Mouse (Mus musculus): ENCODE data around the gene Pdc. TPM values are rescaled to one million over a fixed set of nuclear protein-coding genes. Genes with fewer than 3 reads are reported as not detected.
"Not testable (repeated sequence)": the region's sequence is repeated elsewhere in the genome, so short reads cannot be mapped to it uniquely, and the experiment has no call there.

Pdc gene
- not detected for total RNA-seq (2021)
- long read RNA-seq, experiment 1: 0 reads
- long read RNA-seq, experiment 2: 0 reads

DNA sequence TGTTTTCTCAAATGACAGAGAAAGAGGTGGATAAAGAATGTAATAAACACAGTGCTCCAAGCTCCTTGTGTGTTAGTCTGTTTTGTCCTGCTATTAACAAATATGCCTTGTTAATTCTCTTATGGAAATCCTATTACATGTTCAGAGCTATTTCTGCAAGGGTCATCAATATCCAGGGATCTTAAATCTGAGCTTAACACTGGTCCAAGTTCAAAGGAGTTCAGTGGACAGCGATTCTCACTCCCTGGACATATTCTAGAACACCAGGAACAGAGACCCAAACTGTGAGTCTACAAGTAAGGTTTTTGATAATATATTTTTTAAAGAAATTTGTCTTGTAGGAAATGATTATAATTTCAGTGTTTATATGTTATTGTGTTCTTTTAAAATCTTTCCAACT lies at the start of gene Pdc:
TSS of gene Pdc (plus strand) at position 213 of the 400 bp plus-strand sequence.
- DNase-seq (ENCODE audit: low spot score in 2 of 2): no peak
- intact Hi-C loops (cut with DNase I): no loop called here

- intact Hi-C loops (cut with DNase I); DNase-seq (ENCODE audit: low spot score in 2 of 2): not testable (repeated sequence)
Observed at GRCm38 (mm10) chr1:150294051-150294450, 25.2 kb upstream of the Pdc start.

DNA sequence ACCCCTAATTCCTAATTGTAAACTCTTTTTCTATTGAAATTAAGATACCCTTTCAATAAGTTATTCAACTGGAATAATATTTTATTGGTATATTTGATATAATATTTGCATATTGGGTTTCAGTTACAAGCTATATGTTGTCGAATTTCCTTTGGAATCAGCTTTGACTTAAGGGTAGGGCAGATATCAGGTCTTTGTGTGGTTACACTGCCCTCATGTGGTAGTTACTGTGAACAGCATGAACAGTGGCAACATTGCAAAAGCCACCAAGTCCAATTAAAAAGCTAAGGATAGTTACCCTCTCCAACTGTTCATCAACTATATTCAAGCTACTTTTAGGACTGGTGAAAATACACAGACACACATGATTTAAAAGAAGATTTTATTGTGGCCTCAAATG lies 11.6 kb upstream of the Pdc start:
- peak; percentile 25 to 39 for DNase-seq (ENCODE audit: low spot score in 2 of 2)
- intact Hi-C loops (cut with DNase I): no loop called here

- intact Hi-C loops (cut with DNase I): no loop called here
Observed at GRCm38 (mm10) chr1:150335111-150335510, 15.9 kb downstream of the Pdc start.

DNA sequence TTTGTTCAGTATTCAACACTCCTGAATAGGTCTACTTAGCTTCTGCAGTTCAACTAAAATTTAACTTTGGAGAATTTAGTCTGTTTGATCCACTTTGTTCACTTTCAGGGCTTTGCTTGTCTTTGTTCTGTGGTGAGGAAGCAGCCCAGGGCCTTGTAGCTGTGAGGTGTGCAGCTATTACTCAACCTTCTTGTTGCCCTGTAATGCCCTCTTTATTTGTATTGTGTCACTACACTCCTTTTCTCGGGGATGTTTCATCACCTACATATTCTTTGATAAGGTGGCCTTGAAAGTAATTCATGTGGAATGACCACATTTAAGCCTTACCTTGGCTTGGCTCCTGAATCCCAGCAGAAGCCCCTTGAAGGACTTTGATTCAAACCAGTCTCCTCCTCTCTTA lies 41.6 kb downstream of the Pdc start:
- DNase-seq (ENCODE audit: low spot score in 2 of 2): no peak
- intact Hi-C loops (cut with DNase I): no loop called here

More at GRCm38 (mm10) chr1:150335111-150335510, 15.9 kb downstream of the Pdc start:
- DNase-seq (ENCODE audit: low spot score in 2 of 2): no peak

DNA sequence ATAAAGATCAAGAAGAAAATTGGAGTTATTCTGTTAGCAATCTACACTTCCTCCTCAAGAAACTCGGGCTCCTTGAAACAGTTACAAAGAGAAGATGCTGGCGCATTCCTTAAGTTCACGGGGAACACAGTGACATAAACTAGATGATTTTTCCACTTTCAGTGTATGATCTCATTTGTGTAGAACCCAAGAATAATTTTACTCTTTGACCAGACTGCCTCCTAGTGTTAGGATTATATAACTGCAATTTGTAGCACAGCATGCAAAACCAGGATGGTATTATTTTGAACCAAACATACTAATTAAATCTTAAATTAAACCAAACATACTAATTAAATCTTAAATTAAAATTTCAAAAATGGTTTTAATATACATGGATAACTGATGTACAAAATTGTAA lies 53.7 kb downstream of the Pdc start:
- intact Hi-C loops (cut with DNase I): loop anchor here (5.0 kb wide), 1 partner anchor 541 kb away; no protein-coding TSS in a partner anchor
- no peak for DNase-seq (ENCODE audit: low spot score in 2 of 2)

DNA sequence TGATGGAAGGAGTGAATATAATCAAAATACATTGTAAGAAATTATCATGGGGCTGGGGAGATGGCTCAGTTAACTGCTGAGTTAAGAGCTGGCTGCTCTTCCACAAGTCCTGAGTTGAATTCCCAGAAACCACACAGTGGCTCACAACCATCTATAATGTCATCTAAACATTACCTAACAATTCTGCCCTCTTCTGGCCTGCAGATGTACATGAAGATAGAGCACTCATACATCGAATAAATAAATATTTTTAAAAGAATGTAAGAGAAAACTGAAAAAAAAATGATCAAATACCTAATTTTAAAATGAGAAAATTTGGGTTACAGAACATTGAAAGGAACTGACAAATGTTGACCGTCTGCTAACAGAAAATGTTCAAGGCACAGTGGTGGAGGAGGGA lies 55.0 kb downstream of the Pdc start:
- intact Hi-C loops (cut with DNase I): loop anchor here (5.0 kb wide), 1 partner anchor 542 kb away; no protein-coding TSS in a partner anchor
- DNase-seq (ENCODE audit: low spot score in 2 of 2): no peak

Other genes with a start within 250 kb of the Pdc start
- gene Ptgs2, start 219.4 kb upstream of the Pdc start, total RNA-seq (2021): 1 to 10 TPM; 5.8 to 8.7 TPM
- 100 to 1,000 TPM in 1 of 2 experiments, 10 to 100 TPM in 1; 92.9 to 100 TPM for gene Tpr, start 73.4 kb downstream of the Pdc start, total RNA-seq (2021)
- gene Odr4, start 73.7 kb downstream of the Pdc start, total RNA-seq (2021): 10 to 100 TPM; 36.2 to 46.1 TPM
- 1 to 10 TPM; 2.8 to 3.3 TPM for gene Prg4, start 146.7 kb downstream of the Pdc start, total RNA-seq (2021)

Measured in left cerebral cortex, postnatal 14 days (tissue).